Comparison of ENCODE assay signal across 10 mouse cellular contexts in the genomic region with DNA sequence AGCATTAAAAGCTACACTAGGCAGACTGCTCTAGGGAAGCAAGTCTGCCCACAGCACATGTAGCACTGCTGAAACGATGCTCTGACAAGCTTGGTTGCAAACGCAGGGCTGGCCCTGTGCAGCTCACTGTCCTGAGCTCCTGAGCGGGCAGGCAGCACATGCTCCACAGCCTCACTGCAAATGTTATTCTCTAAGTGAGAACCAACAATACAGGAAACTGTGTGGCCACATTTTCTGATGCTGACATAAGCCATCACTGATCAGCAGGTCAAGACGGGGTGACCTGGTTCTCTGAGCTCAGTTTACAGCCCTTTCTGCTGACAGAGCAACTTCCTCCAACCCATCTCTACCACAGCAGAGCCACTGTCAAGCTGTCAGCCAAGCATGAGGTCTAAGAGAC. TPM values are rescaled to one million over a fixed set of nuclear protein-coding genes. Genes with fewer than 3 reads are reported as not detected.
DNase-seq lines count a peak whose midpoint lies in the region; ATAC-seq lines count a peak whose summit lies in the region.
"Had no signal": no experiment of that assay in that cellular context is flagged by ENCODE, and none has a peak within 500 bp of the region (broad histone marks: within the 10 kb centered on the region; RNA-seq: fewer than 3 reads in every experiment).

No protein-coding gene starts in this region.

- H3K9ac ChIP-seq in forebrain, embryonic 12.5 days = no peak overlapping the region
- H3K9ac ChIP-seq in forebrain, embryonic 11.5 days (ENCODE audit: low read length) = no peak overlapping the region
- H3K9ac ChIP-seq in lung, embryonic 15.5 days = no peak overlapping the region
- H3K9ac ChIP-seq in embryonic facial prominence, embryonic 11.5 days (replicated peaks; ENCODE audit: low read length) = no peak overlapping the region; the same call in 1 of the 2 replicates
- no peak overlapping the region for H3K9ac ChIP-seq in neural tube, embryonic 15.5 days (replicated peaks)
- H3K9ac ChIP-seq: embryonic facial prominence, embryonic 15.5 days had no signal

- no peak overlapping the region for H3K27ac ChIP-seq in forebrain, embryonic 12.5 days
- H3K27ac ChIP-seq in forebrain, embryonic 11.5 days (ENCODE audit: low read depth, low read length) = no peak overlapping the region
- H3K27ac ChIP-seq in lung, embryonic 15.5 days = 0 out of 2 replicates have a peak overlapping the region, but pooled peaks have one; percentile 29
- no peak overlapping the region for H3K27ac ChIP-seq in embryonic facial prominence, embryonic 11.5 days (replicated peaks; ENCODE audit: low read depth, low read length)
- H3K27ac ChIP-seq in neural tube, embryonic 15.5 days (replicated peaks) = peak overlapping the region; percentile 37; the same call in 1 of the 2 replicates
- H3K27ac ChIP-seq: embryonic facial prominence, embryonic 15.5 days had no signal

- H3K4me3 ChIP-seq in forebrain, embryonic 12.5 days (replicated peaks) = no peak overlapping the region
- H3K4me3 ChIP-seq in forebrain, embryonic 11.5 days (ENCODE audit: low read depth, low read length) = no peak overlapping the region
- no peak overlapping the region for H3K4me3 ChIP-seq in lung, embryonic 15.5 days
- H3K4me3 ChIP-seq in embryonic facial prominence, embryonic 11.5 days (ENCODE audit: low read depth, low read length) = no peak overlapping the region
- H3K4me3 ChIP-seq in neural tube, embryonic 15.5 days (replicated peaks) = no peak overlapping the region
- H3K4me3 ChIP-seq: embryonic facial prominence, embryonic 15.5 days; myocyte had no signal

- no peaks in the 10 kb centered on the region for H3K36me3 ChIP-seq in forebrain, embryonic 12.5 days (replicated peaks)
- no peaks in the 10 kb centered on the region for H3K36me3 ChIP-seq in forebrain, embryonic 11.5 days (ENCODE audit: control insufficient read depth, insufficient read depth, low read length)
- peaks cover 4% of the 10 kb centered on the region; the same call in 1 of the 2 replicates for H3K36me3 ChIP-seq in lung, embryonic 15.5 days
- no peaks in the 10 kb centered on the region for H3K36me3 ChIP-seq in embryonic facial prominence, embryonic 11.5 days (replicated peaks; ENCODE audit: control insufficient read depth, insufficient read depth, low read depth, low read length)
- H3K36me3 ChIP-seq in neural tube, embryonic 15.5 days = no peaks in the 10 kb centered on the region
- H3K36me3 ChIP-seq: embryonic facial prominence, embryonic 15.5 days had no signal

- peaks cover 5% of the 10 kb centered on the region for H3K4me1 ChIP-seq in forebrain, embryonic 12.5 days
- no peaks in the 10 kb centered on the region for H3K4me1 ChIP-seq in forebrain, embryonic 11.5 days (replicated peaks; ENCODE audit: control insufficient read depth, insufficient read depth, low read length)
- peaks cover 8% of the 10 kb centered on the region for H3K4me1 ChIP-seq in lung, embryonic 15.5 days
- H3K4me1 ChIP-seq in embryonic facial prominence, embryonic 11.5 days (ENCODE audit: control insufficient read depth, insufficient read depth, low read length) = peaks cover 4% of the 10 kb centered on the region; the same call in 1 of the 2 replicates
- peaks cover 4% of the 10 kb centered on the region for H3K4me1 ChIP-seq in neural tube, embryonic 15.5 days
- H3K4me1 ChIP-seq: embryonic facial prominence, embryonic 15.5 days had no signal

- 0 out of 2 replicates have a peak, but pooled peaks have one; percentile 33 for ATAC-seq in forebrain, embryonic 12.5 days (ENCODE audit: low FRiP score)
- no peak for ATAC-seq in forebrain, embryonic 11.5 days (replicated peaks; ENCODE audit: low FRiP score)
- ATAC-seq in lung, embryonic 15.5 days (ENCODE audit: borderline replicate concordance, extremely low read depth, low FRiP score, low TSS enrichment) = no peak
- peak; percentile 72 for ATAC-seq in embryonic facial prominence, embryonic 11.5 days (replicated peaks; ENCODE audit: insufficient number of reproducible peaks, low FRiP score, low TSS enrichment, low read depth)
- no peak for ATAC-seq in neural tube, embryonic 15.5 days (ENCODE audit: low FRiP score)

- no peak for DNase-seq in forebrain, embryonic 11.5 days (ENCODE audit: low spot score)
- no peak for DNase-seq in lung, postnatal 25 days (ENCODE audit: low spot score)
- peak; percentile 67 for DNase-seq in embryonic facial prominence, embryonic 11.5 days (ENCODE audit: low spot score)
- no peak for DNase-seq in thymus, postnatal 14 days
- DNase-seq in right cerebral cortex, adult 18-20 months = no peak

- WGBS in forebrain, embryonic 12.5 days = 39% methylated on average over 4 of the region's 4 CpGs
- WGBS in forebrain, embryonic 11.5 days = 40% methylated on average over 4 of the region's 4 CpGs
- 17% methylated on average over 4 of the region's 4 CpGs for WGBS in lung, embryonic 15.5 days
- WGBS in embryonic facial prominence, embryonic 11.5 days = 13% methylated on average over 4 of the region's 4 CpGs
- 39% methylated on average over 4 of the region's 4 CpGs for WGBS in neural tube, embryonic 15.5 days

- H3K27me3 ChIP-seq in forebrain, embryonic 12.5 days = no peaks in the 10 kb centered on the region
- H3K27me3 ChIP-seq in forebrain, embryonic 11.5 days (ENCODE audit: control insufficient read depth, insufficient read depth, low read length) = no peaks in the 10 kb centered on the region
- no peaks in the 10 kb centered on the region for H3K27me3 ChIP-seq in lung, embryonic 15.5 days
- H3K27me3 ChIP-seq in embryonic facial prominence, embryonic 11.5 days (ENCODE audit: control insufficient read depth, insufficient read depth, low read length) = no peaks in the 10 kb centered on the region
- H3K27me3 ChIP-seq in neural tube, embryonic 15.5 days (replicated peaks) = no peaks in the 10 kb centered on the region
- H3K27me3 ChIP-seq: embryonic facial prominence, embryonic 15.5 days had no signal

- no peak overlapping the region for H3K4me2 ChIP-seq in forebrain, embryonic 12.5 days
- H3K4me2 ChIP-seq in forebrain, embryonic 11.5 days (ENCODE audit: low read depth, low read length, severe bottlenecking) = no peak overlapping the region
- no peak overlapping the region for H3K4me2 ChIP-seq in lung, embryonic 15.5 days
- H3K4me2 ChIP-seq in embryonic facial prominence, embryonic 11.5 days (ENCODE audit: low read depth, low read length) = no peak overlapping the region
- H3K4me2 ChIP-seq in neural tube, embryonic 15.5 days = no peak overlapping the region
- H3K4me2 ChIP-seq: embryonic facial prominence, embryonic 15.5 days had no signal

- no peaks in the 10 kb centered on the region for H3K9me3 ChIP-seq in forebrain, embryonic 12.5 days
- no peaks in the 10 kb centered on the region for H3K9me3 ChIP-seq in forebrain, embryonic 11.5 days (ENCODE audit: control insufficient read depth, low read length)
- no peaks in the 10 kb centered on the region for H3K9me3 ChIP-seq in lung, embryonic 15.5 days
- no peaks in the 10 kb centered on the region for H3K9me3 ChIP-seq in embryonic facial prominence, embryonic 11.5 days (replicated peaks; ENCODE audit: control insufficient read depth, low read length)
- H3K9me3 ChIP-seq in neural tube, embryonic 15.5 days (replicated peaks) = no peaks in the 10 kb centered on the region
- H3K9me3 ChIP-seq: embryonic facial prominence, embryonic 15.5 days had no signal

RNA-seq across cellular contexts. Expression of a gene that starts 34.5 kb away (rescaled TPM):
- polyA plus RNA-seq in forebrain, embryonic 12.5 days (2016; fragmentation: Nextera tagmentation; extraction: Ambion mirVana) = 0.17 TPM in 1 of 2 replicates, not detected in the other
- polyA plus RNA-seq in forebrain, embryonic 11.5 days (2014; fragmentation: Nextera tagmentation; extraction: Ambion mirVana) = not detected in 2 replicates
- polyA plus RNA-seq in lung, embryonic 15.5 days (2015; fragmentation: Nextera tagmentation; extraction: Ambion mirVana) = not detected in 2 replicates
- polyA plus RNA-seq in embryonic facial prominence, embryonic 11.5 days (2014; fragmentation: Nextera tagmentation; extraction: Ambion mirVana) = not detected in 2 replicates
- not detected in 2 replicates for polyA plus RNA-seq in neural tube, embryonic 15.5 days (2015; fragmentation: Nextera tagmentation; extraction: Ambion mirVana)
- polyA plus RNA-seq: embryonic facial prominence, embryonic 15.5 days; myocyte had no signal

Comparison
In these comparisons a context has a peak if more than half of its experiments do, and no peak if none do; other contexts are left out.
1. ATAC-seq: peak in forebrain, embryonic 12.5 days (single experiment) and embryonic facial prominence, embryonic 11.5 days (single experiment); none in forebrain, embryonic 11.5 days (single experiment), lung, embryonic 15.5 days (single experiment) and neural tube, embryonic 15.5 days (single experiment).
2. H3K27ac ChIP-seq: peak in lung, embryonic 15.5 days (single experiment) and neural tube, embryonic 15.5 days (single experiment); none in forebrain, embryonic 12.5 days (single experiment), forebrain, embryonic 11.5 days (single experiment) and embryonic facial prominence, embryonic 11.5 days (single experiment).